Mouse (Mus musculus) lung, postnatal 0 days (tissue): ENCODE measurements around the gene Hist1h4h. TPM values are rescaled to one million over a fixed set of nuclear protein-coding genes. Genes with fewer than 3 reads are reported as not detected.

ENCODE experiments used
- ATAC-seq: fragments of 200-750 bp; cut with Nextera tagmentation; 2 replicates; pipeline ENCODE4 v1.8.0; 2017; ENCODE audit warnings: moderate library complexity
- DNase-seq: peaks from one replicate; pipeline ENCODE4 v3.0.0-alpha.2; 2016; ENCODE audit warnings: low spot score
- H3K27ac ChIP-seq: fragments of 300-500 bp; sonication (generic); 2 replicates; pipeline ENCODE4 v1.5.1; 2014; ENCODE audit warnings: antibody characterized with exemption, mild to moderate bottlenecking, low read length, mixed read lengths
- H3K27me3 ChIP-seq: fragments of 300-500 bp; sonication (generic); replicated peaks from 2 replicates; pipeline ENCODE4 v1.6.1; 2014; ENCODE audit warnings: low read length, mixed read lengths; ENCODE audit not compliant: insufficient read depth
- H3K36me3 ChIP-seq: fragments of 300-500 bp; sonication (generic); 2 replicates; pipeline ENCODE4 v1.6.1; 2014; ENCODE audit warnings: low read length, mixed read lengths; ENCODE audit not compliant: insufficient read depth
- H3K4me1 ChIP-seq: fragments of 300-500 bp; sonication (generic); 2 replicates; pipeline ENCODE4 v1.6.1; 2014; ENCODE audit warnings: antibody characterized with exemption, low read depth, low read length, mixed read lengths; ENCODE audit not compliant: insufficient read depth
- H3K4me2 ChIP-seq: fragments of 300-500 bp; sonication (generic); replicated peaks from 2 replicates; pipeline ENCODE4 v1.6.1; 2014; ENCODE audit warnings: low read depth, mild to moderate bottlenecking, low read length, moderate library complexity, mixed read lengths
- H3K4me3 ChIP-seq: fragments of 300-500 bp; sonication (generic); 2 replicates; pipeline ENCODE4 v1.5.1; 2014; ENCODE audit warnings: low read depth, low read length
- H3K9ac ChIP-seq: fragments of 300-500 bp; sonication (generic); replicated peaks from 2 replicates; pipeline ENCODE4 v1.6.1; 2014; ENCODE audit warnings: low read depth, mild to moderate bottlenecking
- H3K9me3 ChIP-seq: fragments of 300-500 bp; sonication (generic); 2 replicates; pipeline ENCODE4 v1.6.1; 2016; ENCODE audit warnings: low read length, mixed read lengths
- CTCF ChIP-seq: IDR thresholded peaks from 2 replicates; pipeline ENCODE4 v1.5.1; 2016; ENCODE audit warnings: antibody characterized with exemption, mild to moderate bottlenecking
- EP300 ChIP-seq: IDR thresholded peaks from 2 replicates; pipeline ENCODE4 v1.6.1; 2016; ENCODE audit warnings: antibody characterized with exemption, mild to moderate bottlenecking, control low read depth
- WGBS: fragments of 180-500 bp; shearing (Covaris S2); extraction: QIAGEN DNeasy Blood & Tissue Kit; methylation state at CpG from one replicate; pipeline ENCODE4 v1.1.7; 2014; 5-methylcytosine and 5-hydroxymethylcytosine counted together
- microRNA-seq: library from miRNA; unstranded; fragments of <30 nt; microRNA quantifications from one replicate; pipeline ENCODE4, GENCODE M21; 2016
- polyA plus RNA-seq: library from polyadenylated mRNA; unstranded; fragments of >200 nt; fragmentation: Nextera tagmentation; extraction: Ambion mirVana; gene quantifications from 2 replicates; pipeline ENCODE4 v1.2.1, GENCODE M21; 2015

The Hist1h4h gene
- polyA plus RNA-seq, 1 experiment from 2014 or later, result 7.0 TPM

- 22% methylated on average over 6 of the region's 6 CpGs for WGBS
- Histone ChIP-seq H3K27ac (no peak overlapping the region), H3K9me3 (no peaks in the 10 kb centered on the region), H3K4me1 (peaks cover 11% of the 10 kb centered on the region; the same call in 1 of the 2 replicates), H3K4me3 (peak overlapping the region; percentile 35; the same call in 1 of the 2 replicates), H3K36me3 (no peaks in the 10 kb centered on the region), H3K9ac (no peak overlapping the region), H3K4me2 (peak overlapping the region; percentile 57), H3K27me3 (no peaks in the 10 kb centered on the region)
- no peak for ATAC-seq
- TF ChIP-seq CTCF, result no peak
- peak; percentile 10 for DNase-seq
These were observed 46.2 kb downstream of the Hist1h4h start for GRCm38 (mm10) chr13:23576906-23577639.

- Histone ChIP-seq H3K27me3 (no peaks in the 10 kb centered on the region), H3K4me2 (no peak overlapping the region), H3K9ac (no peak overlapping the region), H3K9me3 (no peaks in the 10 kb centered on the region), H3K27ac (no peak overlapping the region), H3K4me3 (no peak overlapping the region), H3K4me1 (peaks cover 8% of the 10 kb centered on the region), H3K36me3 (no peaks in the 10 kb centered on the region)
- DNase-seq (no peak), ATAC-seq (no peak)
- TF ChIP-seq EP300 (no peak), CTCF (no peak)
- 96% methylated on average over 1 of the region's 1 CpGs for WGBS
These were observed 47.0 kb downstream of the Hist1h4h start for GRCm38 (mm10) chr13:23577835-23578234.

Small RNA genes within 50 kb of the gene (microRNA-seq; reads per million reads assigned to microRNA genes)
- gene Gm44297 (not detected), gene Gm44359 (not detected), gene Gm44394 (not detected), gene n-TStga1 (not detected)

Other genes starting within 250 kb of the Hist1h4h start
- gene Zfp322a, start 161.8 kb upstream of the Hist1h4h start, polyA plus RNA-seq, result 27.1 and 30.9 TPM in 2 replicates
- 8.4 and 8.7 TPM in 2 replicates for gene Abt1, start 107.2 kb upstream of the Hist1h4h start, polyA plus RNA-seq
- gene Btn1a1, start 65.1 kb upstream of the Hist1h4h start, polyA plus RNA-seq, result 0.14 and 0.21 TPM in 2 replicates
- gene Btn2a2, start 42.2 kb upstream of the Hist1h4h start, polyA plus RNA-seq, result 0.06 and 0.07 TPM in 2 replicates
- gene Hist1h2af, start 2.9 kb downstream of the Hist1h4h start, polyA plus RNA-seq, result 1.3 and 1.7 TPM in 2 replicates
- 0.30 and 0.80 TPM in 2 replicates for gene Hist1h3g, start 4.4 kb downstream of the Hist1h4h start, polyA plus RNA-seq
- gene Hist1h2bh, start 12.3 kb downstream of the Hist1h4h start, polyA plus RNA-seq, result 0.12 TPM in 1 of 2 replicates, not detected in the other
- 0.32 and 0.33 TPM in 2 replicates for gene Hist1h3f, start 13.0 kb downstream of the Hist1h4h start, polyA plus RNA-seq
- gene Hist1h4f, start 20.6 kb downstream of the Hist1h4h start, polyA plus RNA-seq, result 0.55 TPM in 1 of 2 replicates, not detected in the other
- 0.11 TPM in 2 replicates for gene Hist1h1d, start 22.2 kb downstream of the Hist1h4h start, polyA plus RNA-seq
- gene Hist1h3e, start 31.3 kb downstream of the Hist1h4h start, polyA plus RNA-seq, result 1.6 and 1.7 TPM in 2 replicates
- 7.1 and 7.9 TPM in 2 replicates for gene Hist1h2ae, start 40.2 kb downstream of the Hist1h4h start, polyA plus RNA-seq
- 1.3 and 1.9 TPM in 2 replicates for gene Hist1h2bg, start 40.3 kb downstream of the Hist1h4h start, polyA plus RNA-seq
- 0.48 and 0.87 TPM in 2 replicates for gene Hist1h2bf, start 43.1 kb downstream of the Hist1h4h start, polyA plus RNA-seq
- gene Hist1h2ad, start 43.3 kb downstream of the Hist1h4h start, polyA plus RNA-seq, result 0.49 and 0.57 TPM in 2 replicates
- 0.62 and 1.3 TPM in 2 replicates for gene Hist1h3d, start 44.7 kb downstream of the Hist1h4h start, polyA plus RNA-seq
- 31.4 and 36.9 TPM in 2 replicates for gene Hist1h4d, start 50.5 kb downstream of the Hist1h4h start, polyA plus RNA-seq
- 0.44 and 0.86 TPM in 2 replicates for gene Hist1h2be, start 90.1 kb downstream of the Hist1h4h start, polyA plus RNA-seq
- 7.8 and 9.9 TPM in 2 replicates for gene Hist1h1e, start 91.5 kb downstream of the Hist1h4h start, polyA plus RNA-seq
- 0.32 and 0.54 TPM in 2 replicates for gene Hist1h2ac, start 152.9 kb downstream of the Hist1h4h start, polyA plus RNA-seq
- gene Hist1h2bc, start 153.1 kb downstream of the Hist1h4h start, polyA plus RNA-seq, result 67.5 and 69.5 TPM in 2 replicates
- gene Hist1h1t, start 164.8 kb downstream of the Hist1h4h start, polyA plus RNA-seq, result 0.13 TPM in 1 of 2 replicates, not detected in the other
- 3.7 and 3.9 TPM in 2 replicates for gene Hist1h4c, start 167.4 kb downstream of the Hist1h4h start, polyA plus RNA-seq
- 25.3 and 26.3 TPM in 2 replicates for gene Hfe, start 179.8 kb downstream of the Hist1h4h start, polyA plus RNA-seq
- 38.9 and 43.3 TPM in 2 replicates for gene Hist1h1c, start 207.8 kb downstream of the Hist1h4h start, polyA plus RNA-seq
- 0.27 TPM in 1 of 2 replicates, not detected in the other for gene Hist1h3c, start 214.6 kb downstream of the Hist1h4h start, polyA plus RNA-seq
- 0.99 TPM in 1 of 2 replicates, not detected in the other for gene Hist1h2bb, start 215.7 kb downstream of the Hist1h4h start, polyA plus RNA-seq
- 5.3 and 6.1 TPM in 2 replicates for gene Hist1h2ab, start 220.1 kb downstream of the Hist1h4h start, polyA plus RNA-seq
- 2.6 and 3.0 TPM in 2 replicates for gene Hist1h3b, start 221.2 kb downstream of the Hist1h4h start, polyA plus RNA-seq
- gene Hist1h4b, start 226.0 kb downstream of the Hist1h4h start, polyA plus RNA-seq, result 0.57 and 0.73 TPM in 2 replicates
- 0.26 and 0.38 TPM in 2 replicates for gene Hist1h4a, start 230.2 kb downstream of the Hist1h4h start, polyA plus RNA-seq
- 1.4 and 1.7 TPM in 2 replicates for gene Hist1h3a, start 231.3 kb downstream of the Hist1h4h start, polyA plus RNA-seq
- 0.33 and 0.64 TPM in 2 replicates for gene Hist1h1a, start 232.6 kb downstream of the Hist1h4h start, polyA plus RNA-seq
- not detected in 2 replicates for gene Trim38, start 238.9 kb downstream of the Hist1h4h start, polyA plus RNA-seq